Mouse (Mus musculus): ENCODE results near the gene Trmt13.

GRCm38 (mm10) chr3:116582201-116582600, 32.2 kb downstream of the Trmt13 start:
- TF ChIP-seq CTCF (IDR thresholded peaks at IDR 0.05; ENCODE audit: extremely low read depth, insufficient read depth, low read length) (no peak), POLR2A (IDR thresholded peaks at IDR 0.05; ENCODE audit: extremely low read depth, insufficient read depth, low read length) (no peak)
